Mouse (Mus musculus) small intestine, adult 2 months (tissue): ENCODE measurements at regions not wholly inside any gene's neighbourhood (a gene's known extent, or its start where the extent isn't known, plus 50 kb on each side); places are given as distances from the start of the nearest gene placed in this dataset.

Source experiments
- CTCF ChIP-seq: fragments of 200-500 bp; IDR thresholded peaks from 2 replicates; pipeline ENCODE4 v1.5.1; 2012; ENCODE audit warnings: low read depth, mild to moderate bottlenecking, control low read depth, inconsistent platforms, low read length, moderate library complexity, mixed read lengths; ENCODE audit not compliant: insufficient replicate concordance, insufficient read length; ENCODE audit errors: extremely low read depth
- POLR2A ChIP-seq: fragments of 200-500 bp; IDR thresholded peaks from 2 replicates; pipeline ENCODE4 v1.6.1; 2012; ENCODE audit warnings: low read depth, mild to moderate bottlenecking, control low read depth, inconsistent platforms, low read length, moderate library complexity

DNA sequence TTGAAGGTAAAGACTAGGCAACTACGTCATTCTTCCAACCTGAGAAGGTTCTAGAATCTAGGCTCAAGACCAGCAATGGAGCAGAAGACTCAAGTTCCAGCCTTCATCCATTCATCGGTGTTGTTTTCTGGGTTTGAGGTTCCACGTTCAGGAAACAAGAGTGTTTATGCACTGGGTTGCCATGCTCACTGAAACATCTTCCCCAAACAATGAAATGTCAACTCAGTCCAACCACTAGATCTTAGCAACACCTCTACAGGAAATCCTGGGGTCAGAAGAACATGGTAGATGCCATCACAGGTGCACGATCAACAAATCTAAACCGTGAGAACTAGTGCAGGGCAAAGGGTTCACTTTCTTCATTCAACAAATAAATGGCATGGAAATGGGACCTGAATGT is 304.8 kb upstream of the Klf3 start:
- TF ChIP-seq POLR2A (no peak), CTCF (no peak)
